Mouse (Mus musculus) bone marrow macrophage, adult 2 months (primary cell): ENCODE measurements around the gene Neu2.

Source experiments
- CTCF ChIP-seq: IDR thresholded peaks from 2 replicates; pipeline ENCODE4 v1.5.1; 2012; ENCODE audit warnings: low read depth, mild to moderate bottlenecking, low read length, moderate library complexity
- POLR2A ChIP-seq: IDR thresholded peaks from 2 replicates; pipeline ENCODE4 v1.6.1; 2012; ENCODE audit warnings: mild to moderate bottlenecking, low read depth, low read length, borderline replicate concordance

DNA sequence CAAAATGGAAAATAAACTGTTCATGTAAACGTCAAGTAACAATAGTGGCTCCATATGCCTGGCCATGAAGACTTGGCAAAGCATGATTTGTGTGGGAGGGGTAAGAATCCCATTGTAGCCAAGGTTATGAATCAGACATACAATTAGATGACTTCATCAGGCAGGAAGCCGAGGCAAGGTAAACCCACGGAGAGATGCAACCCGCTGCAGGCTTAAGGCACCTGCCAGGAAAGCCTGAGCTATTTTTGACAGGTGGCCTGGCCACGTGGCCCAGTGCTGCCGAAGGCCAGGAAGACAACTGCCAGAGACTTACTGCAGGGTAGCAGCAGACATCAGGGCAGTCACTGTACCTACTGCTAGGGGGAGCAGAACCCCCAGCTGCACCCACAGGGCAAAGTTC lies 23.3 kb upstream of the Neu2 start:
- TF ChIP-seq POLR2A, result no peak
- no peak for TF ChIP-seq CTCF
